Mouse (Mus musculus): ENCODE measurements at regions not wholly inside any gene's neighbourhood (a gene's known extent, or its start where the extent isn't known, plus 50 kb on each side); places are given as distances from the start of the nearest gene placed in this dataset.

DNA sequence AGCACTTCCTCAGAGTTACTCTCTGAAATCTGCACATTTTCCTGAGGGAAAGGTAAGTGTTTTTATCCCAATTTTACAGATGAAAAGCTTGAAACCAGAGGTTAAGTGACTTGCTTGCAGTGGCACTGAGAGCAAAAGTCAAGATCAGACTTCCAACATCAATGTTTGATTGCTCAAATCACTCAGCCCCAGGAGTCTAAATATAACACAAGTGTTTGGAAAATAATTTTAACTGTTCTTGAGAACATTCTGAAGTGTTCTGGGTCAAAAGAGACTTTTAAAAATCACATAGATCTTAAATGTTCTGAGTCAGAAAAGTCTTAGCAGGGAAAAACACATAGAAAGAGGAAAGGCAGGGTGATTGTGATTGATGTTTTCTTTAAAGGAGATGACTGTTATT, 848.6 kb upstream of the Cntnap5a start:
- DNase-seq (ENCODE audit: low spot score in 2 of 2) = no peak

DNA sequence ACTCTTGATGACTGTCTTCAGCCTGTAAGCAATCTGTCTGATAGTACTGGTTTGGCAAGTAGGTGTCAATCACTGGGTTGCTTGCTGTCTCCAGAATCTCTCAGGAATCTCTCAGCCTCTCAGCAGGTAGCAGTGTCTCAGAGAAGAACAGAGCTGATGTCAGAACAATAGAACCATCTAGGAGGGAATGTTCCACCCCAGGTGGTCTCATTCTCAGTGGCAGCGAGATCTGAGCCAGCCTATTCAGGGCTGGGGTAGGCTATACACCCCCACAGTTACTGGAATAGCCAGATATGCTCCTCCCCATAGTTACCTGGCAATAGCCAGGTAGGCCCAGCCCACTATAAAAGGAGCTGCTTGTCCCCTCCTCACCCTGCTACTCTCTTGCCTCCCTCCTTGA, 834.9 kb upstream of the Cntnap5a start:
- DNase-seq (ENCODE audit: low spot score in 2 of 2) = no peak

DNA sequence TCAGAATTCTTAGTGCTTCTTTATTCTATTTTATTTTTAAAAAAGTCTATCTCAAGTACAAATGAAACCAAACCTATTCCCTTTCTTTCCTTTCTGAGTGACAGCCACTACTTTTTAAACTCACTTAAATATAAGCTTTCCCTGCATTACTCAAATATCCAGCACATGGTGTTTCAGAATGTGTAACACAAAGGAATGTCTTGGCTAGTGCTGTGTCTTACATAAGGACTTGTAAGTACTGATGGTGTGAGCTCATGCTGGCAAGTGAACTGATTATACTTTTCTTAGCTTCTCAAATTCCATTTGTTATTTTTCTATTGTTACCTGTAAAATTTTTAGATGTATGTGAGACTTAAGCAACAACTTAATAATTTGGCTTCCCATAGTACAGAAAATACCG, 823.6 kb upstream of the Cntnap5a start:
- no peak for DNase-seq (ENCODE audit: low spot score in 2 of 2)

DNA sequence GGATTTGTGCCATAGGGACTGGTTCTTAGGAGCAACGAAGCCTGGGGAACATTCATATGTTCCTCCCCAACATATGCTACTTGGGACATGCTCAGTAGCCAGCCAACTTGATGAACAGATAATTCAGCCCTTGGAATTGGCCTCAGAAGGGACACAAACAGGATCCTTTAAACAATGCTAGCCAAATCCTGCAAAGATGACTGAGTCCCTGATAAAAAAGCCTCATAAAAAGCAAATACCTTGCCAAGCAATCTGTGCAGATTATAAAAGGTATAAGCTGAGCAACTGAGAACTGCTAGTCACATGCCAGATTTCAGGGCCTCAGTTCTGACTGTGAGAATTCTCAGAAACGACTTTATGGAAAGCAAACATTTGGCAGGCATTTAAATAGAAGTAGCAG, 821.6 kb upstream of the Cntnap5a start:
- DNase-seq (ENCODE audit: low spot score in 2 of 2) = peak; percentile 3 to 26

DNA sequence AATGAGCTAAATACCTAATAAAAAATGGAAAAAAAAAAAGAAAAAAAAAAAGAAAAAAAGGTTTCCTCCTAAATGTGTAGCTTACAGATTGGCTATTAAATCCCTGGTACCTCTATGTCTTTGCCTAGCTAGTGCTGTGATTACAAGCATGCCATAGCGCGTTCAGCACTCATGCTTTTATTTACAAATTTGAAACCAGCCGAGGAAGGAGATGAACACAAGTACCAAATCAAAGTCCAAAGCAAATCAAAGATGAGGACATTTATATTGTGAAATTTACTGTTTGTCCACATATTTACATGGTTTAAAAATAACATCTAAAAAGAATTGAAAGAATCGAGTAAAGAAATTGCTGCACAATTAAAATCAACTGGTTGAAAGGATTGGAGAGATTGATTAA, 808.8 kb upstream of the Cntnap5a start:
- no peak for DNase-seq (ENCODE audit: low spot score in 2 of 2)
